Mouse (Mus musculus): ENCODE data around the gene Mettl7b. TPM values are rescaled to one million over a fixed set of nuclear protein-coding genes. Genes with fewer than 3 reads are reported as not detected.
A peak's percentile ranks its signal among the peaks of the same experiment; 100 is the strongest.

Mettl7b gene
- polyA plus RNA-seq, 1 experiment from 2014 or later, result 6.1 TPM

- ChIA-PET CTCF (interaction anchor here (1.4 to 11.2 kb wide), 5 partner anchors 8 to 59 kb away, joined by 4 to 99 read pairs (median 12); no protein-coding TSS in a partner anchor), POLR2A (interaction anchor here (1.3 to 4.4 kb wide), 4 partner anchors 8 to 18 kb away, joined by 3 to 28 read pairs (median 17); no protein-coding TSS in a partner anchor)
- ATAC-seq (no peak), DNase-seq (ENCODE audit: low read depth, low spot score) (no peak)
- in situ Hi-C loops (cut with MboI; ENCODE audit: low pct_unique_long_range_greater_than_20kb), result loop anchor here (5.0 to 25.0 kb wide), 2 partner anchors 57 to 1258 kb away; partner anchors contain the start of genes Nab2 and Nemp1
- no peaks in the 10 kb centered on the region for H3K27me3 ChIP-seq
- TF ChIP-seq CTCF (IDR thresholded peaks at IDR 0.05), result no peak
These were observed 40.0 kb downstream of the Mettl7b start for GRCm38 (mm10) chr10:128920736-128921161.

DNA sequence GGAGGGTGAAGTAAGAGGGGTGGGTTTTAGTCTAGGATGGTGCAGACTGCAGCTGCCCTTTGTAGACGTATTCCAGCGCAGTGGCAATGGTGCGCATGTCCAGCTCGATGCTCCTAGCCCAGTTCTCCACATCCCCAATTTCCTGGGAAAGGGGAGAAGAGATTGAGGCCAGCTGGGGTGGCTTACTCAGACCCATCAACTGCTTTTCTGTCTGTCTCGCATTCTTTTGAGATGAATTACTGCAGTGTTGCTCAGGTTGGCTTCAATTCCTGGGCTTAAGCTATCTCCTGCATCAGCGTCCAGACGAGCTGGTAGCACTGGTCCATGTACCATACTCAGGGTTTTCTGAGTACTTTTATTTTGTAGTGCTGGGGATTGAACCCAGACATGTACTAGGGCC lies 40.8 kb downstream of the Mettl7b start:
- in situ Hi-C loops (cut with MboI; ENCODE audit: low pct_unique_long_range_greater_than_20kb), result loop anchor here (5.0 to 25.0 kb wide), 2 partner anchors 57 to 1258 kb away; partner anchors contain the start of genes Nab2 and Nemp1
- no peak for ATAC-seq

GRCm38 (mm10) chr10:128919203-128919631 lies 41.6 kb downstream of the Mettl7b start:
- no peak for TF ChIP-seq CTCF (IDR thresholded peaks at IDR 0.05)
- CTCF ChIA-PET, result interaction anchor here (0.7 to 11.2 kb wide), 5 partner anchors 12 to 60 kb away, joined by 3 to 99 read pairs (median 4); no protein-coding TSS in a partner anchor
- H3K27me3 ChIP-seq, result no peaks in the 10 kb centered on the region
- POLR2A ChIA-PET, result interaction anchor here (1.0 to 2.9 kb wide), 3 partner anchors 9 to 23 kb away, joined by 3 to 18 read pairs (median 3); no protein-coding TSS in a partner anchor
- DNase-seq (ENCODE audit: low read depth, low spot score), result no peak
- ATAC-seq, result no peak
- in situ Hi-C loops (cut with MboI; ENCODE audit: low pct_unique_long_range_greater_than_20kb), result loop anchor here (25.0 kb wide), 1 partner anchor 1257 kb away; the partner anchor contains the start of genes Nab2 and Nemp1

More for the DNA sequence above, 40.8 kb downstream of the Mettl7b start:
- CTCF ChIA-PET, result interaction anchor here (5.7 to 11.2 kb wide), 2 partner anchors 25 to 60 kb away, joined by 54 to 99 read pairs; no protein-coding TSS in a partner anchor
- H3K27me3 ChIP-seq, result no peaks in the 10 kb centered on the region
- DNase-seq (ENCODE audit: low read depth, low spot score), result no peak
- no peak for TF ChIP-seq CTCF (IDR thresholded peaks at IDR 0.05)
- POLR2A ChIA-PET, result interaction anchor here (1.0 to 4.4 kb wide), 4 partner anchors 11 to 22 kb away, joined by 3 to 28 read pairs (median 10); no protein-coding TSS in a partner anchor

DNA sequence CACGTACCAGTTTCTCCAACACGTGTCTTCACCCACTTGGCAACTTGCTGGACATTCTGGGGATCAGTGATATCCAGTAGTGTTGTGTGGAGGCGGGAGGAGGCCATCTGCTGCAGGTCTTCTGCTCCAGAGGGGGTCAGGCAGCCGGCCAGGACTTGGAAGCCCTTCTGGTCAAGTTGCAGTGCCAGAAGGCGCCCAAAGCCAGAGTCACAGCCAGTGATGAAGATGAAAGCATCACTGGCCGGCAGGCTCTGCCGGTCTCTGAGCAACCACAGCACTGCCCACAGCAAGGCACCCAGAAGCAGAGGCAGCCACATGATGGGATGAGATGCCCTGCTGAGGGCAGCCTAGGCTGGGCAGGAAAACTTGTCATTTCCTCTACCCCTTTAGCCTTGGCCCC lies 42.5 kb downstream of the Mettl7b start:
- no peaks in the 10 kb centered on the region for H3K27me3 ChIP-seq
- TF ChIP-seq CTCF (IDR thresholded peaks at IDR 0.05), result no peak
- DNase-seq (ENCODE audit: low read depth, low spot score), result no peak
- ChIA-PET CTCF (interaction anchor here (0.7 to 11.2 kb wide), 3 partner anchors 13 to 26 kb away, joined by 3 to 99 read pairs (median 3); no protein-coding TSS in a partner anchor), POLR2A (interaction anchor here (1.0 to 1.6 kb wide), 2 partner anchors 8 to 9 kb away, joined by 3 read pairs; no protein-coding TSS in a partner anchor)
- in situ Hi-C loops (cut with MboI; ENCODE audit: low pct_unique_long_range_greater_than_20kb), result loop anchor here (25.0 kb wide), 1 partner anchor 1256 kb away; the partner anchor contains the start of genes Nab2 and Nemp1
- ATAC-seq, result peak; percentile 15

GRCm38 (mm10) chr10:128917400-128917799 lies 43.4 kb downstream of the Mettl7b start:
- ChIA-PET POLR2A (interaction anchor here (1.6 to 2.3 kb wide), 2 partner anchors 9 to 61 kb away, joined by 3 to 6 read pairs; no protein-coding TSS in a partner anchor), CTCF (interaction anchor here (1.7 to 5.1 kb wide), 2 partner anchors 14 to 27 kb away, joined by 4 to 48 read pairs; no protein-coding TSS in a partner anchor)
- TF ChIP-seq CTCF (IDR thresholded peaks at IDR 0.05), result no peak
- ATAC-seq (no peak), DNase-seq (ENCODE audit: low read depth, low spot score) (no peak)
- H3K27me3 ChIP-seq, result no peaks in the 10 kb centered on the region
- in situ Hi-C loops (cut with MboI; ENCODE audit: low pct_unique_long_range_greater_than_20kb), result loop anchor here (25.0 kb wide), 1 partner anchor 1255 kb away; the partner anchor contains the start of genes Nab2 and Nemp1

DNA sequence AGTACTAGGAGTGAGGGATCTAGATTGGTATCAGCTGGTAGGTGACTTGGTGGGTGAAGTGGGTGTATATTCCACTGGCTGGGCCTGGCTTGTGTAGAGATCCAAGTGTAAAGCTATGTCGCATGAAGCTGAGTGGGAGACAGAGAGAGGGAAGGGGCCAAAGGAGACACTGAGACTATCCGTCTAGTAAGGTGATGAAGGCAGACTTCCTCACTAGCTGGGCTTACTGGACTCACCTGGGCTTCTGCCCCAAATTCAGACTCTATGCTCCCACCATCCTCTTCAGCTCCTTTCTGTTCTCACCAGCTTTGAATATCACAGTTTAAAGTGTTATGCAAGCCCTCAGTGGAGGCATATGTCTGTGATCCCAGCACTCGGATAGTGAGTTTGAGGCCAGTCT lies 44.1 kb downstream of the Mettl7b start:
- ChIA-PET CTCF (interaction anchor here (1.7 to 5.1 kb wide), 2 partner anchors 15 to 28 kb away, joined by 4 to 48 read pairs; no protein-coding TSS in a partner anchor), POLR2A (interaction anchor here (1.6 to 2.3 kb wide), 2 partner anchors 61 to 64 kb away, joined by 3 to 6 read pairs; no protein-coding TSS in a partner anchor)
- no peak for TF ChIP-seq CTCF (IDR thresholded peaks at IDR 0.05)
- H3K27me3 ChIP-seq, result no peaks in the 10 kb centered on the region
- DNase-seq (ENCODE audit: low read depth, low spot score) (no peak), ATAC-seq (no peak)
- in situ Hi-C loops (cut with MboI; ENCODE audit: low pct_unique_long_range_greater_than_20kb), result loop anchor here (25.0 kb wide), 1 partner anchor 1254 kb away; the partner anchor contains the start of genes Nab2 and Nemp1

- DNase-seq (ENCODE audit: low read depth, low spot score), result no peak
- no peak for ATAC-seq
- no peaks in the 10 kb centered on the region for H3K27me3 ChIP-seq
- in situ Hi-C loops (cut with MboI; ENCODE audit: low pct_unique_long_range_greater_than_20kb), result loop anchor here (25.0 kb wide), 1 partner anchor 1253 kb away; the partner anchor contains the start of genes Nab2 and Nemp1
- POLR2A ChIA-PET, result interaction anchor here (1.6 to 2.3 kb wide), 2 partner anchors 62 to 65 kb away, joined by 3 to 6 read pairs; no protein-coding TSS in a partner anchor
- CTCF ChIA-PET, result interaction anchor here (1.0 to 5.1 kb wide), 5 partner anchors 9 to 63 kb away, joined by 4 to 48 read pairs (median 4); partner anchors contain the start of gene Bloc1s1
- TF ChIP-seq CTCF (IDR thresholded peaks at IDR 0.05), result no peak
These were observed 45.2 kb downstream of the Mettl7b start for GRCm38 (mm10) chr10:128915550-128915949.

- no peak for DNase-seq (ENCODE audit: low read depth, low spot score)
- TF ChIP-seq CTCF (IDR thresholded peaks at IDR 0.05), result no peak
- CTCF ChIA-PET, result interaction anchor here (0.7 to 5.1 kb wide), 15 partner anchors 9 to 168 kb away, joined by 3 to 48 read pairs (median 6); partner anchors contain the start of genes Bloc1s1, Cd63, Mettl7b and Rdh5
- H3K27me3 ChIP-seq, result no peaks in the 10 kb centered on the region
- in situ Hi-C loops (cut with MboI; ENCODE audit: low pct_unique_long_range_greater_than_20kb), result loop anchor here (25.0 kb wide), 1 partner anchor 1251 kb away; the partner anchor contains the start of genes Nab2 and Nemp1
- ATAC-seq, result no peak
- POLR2A ChIA-PET, result interaction anchor here (1.1 to 3.1 kb wide), 4 partner anchors 8 to 64 kb away, joined by 3 to 16 read pairs (median 6); no protein-coding TSS in a partner anchor
These were observed 47.1 kb downstream of the Mettl7b start for GRCm38 (mm10) chr10:128913696-128914095.

DNA sequence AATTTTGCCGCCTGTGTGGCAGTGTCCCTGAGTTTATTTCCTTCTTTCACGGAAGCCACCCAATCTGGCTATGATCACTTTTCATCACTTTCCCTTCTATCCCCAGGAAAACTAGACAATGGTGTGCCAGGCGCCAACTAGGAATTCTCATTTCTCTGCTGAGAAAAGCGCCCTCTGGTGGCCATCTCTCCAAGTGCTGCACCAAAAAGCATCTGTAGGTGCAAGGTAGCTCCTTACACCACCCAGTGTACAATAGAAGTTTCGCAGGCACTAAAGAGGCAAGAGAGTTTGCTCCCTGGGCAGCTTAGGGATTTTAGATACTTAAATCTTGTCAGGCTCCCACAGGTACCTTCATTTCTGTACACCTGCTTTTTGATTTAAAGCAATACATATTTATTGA lies 47.6 kb downstream of the Mettl7b start:
- POLR2A ChIA-PET, result interaction anchor here (0.6 to 3.1 kb wide), 5 partner anchors 8 to 64 kb away, joined by 3 to 16 read pairs (median 6); no protein-coding TSS in a partner anchor
- CTCF ChIA-PET, result interaction anchor here (0.7 to 5.1 kb wide), 16 partner anchors 9 to 168 kb away, joined by 3 to 48 read pairs (median 5); partner anchors contain the start of genes Bloc1s1, Cd63, Mettl7b and Rdh5
- ATAC-seq, result peak; percentile 4
- no peak for DNase-seq (ENCODE audit: low read depth, low spot score)
- in situ Hi-C loops (cut with MboI; ENCODE audit: low pct_unique_long_range_greater_than_20kb), result loop anchor here (25.0 kb wide), 1 partner anchor 1251 kb away; the partner anchor contains the start of genes Nab2 and Nemp1
- H3K27me3 ChIP-seq, result no peaks in the 10 kb centered on the region
- no peak for TF ChIP-seq CTCF (IDR thresholded peaks at IDR 0.05)

Measured in Patski (cell line).